8 mouse cellular contexts compared by ENCODE assay signal in the genomic region with DNA sequence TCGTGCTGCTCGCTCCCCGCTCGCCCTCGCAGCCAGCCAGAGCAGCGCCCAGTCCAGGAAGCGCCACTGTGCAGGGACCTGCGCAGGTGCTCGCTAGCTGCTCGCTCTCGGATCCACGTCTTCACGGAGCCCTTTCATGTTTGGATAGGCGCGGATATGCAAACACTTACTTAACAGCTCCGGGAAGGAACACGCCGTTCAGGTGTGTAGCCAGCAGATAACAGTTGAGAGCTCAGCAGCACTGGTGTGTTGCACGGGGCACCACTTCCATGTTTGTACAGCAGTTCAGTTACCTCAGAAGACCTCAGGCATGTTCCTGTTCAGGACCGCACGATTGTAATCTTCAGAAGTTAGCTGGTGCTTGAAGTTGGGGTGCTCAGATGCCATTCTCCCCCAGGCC. TPM values are rescaled to one million over a fixed set of nuclear protein-coding genes. Genes with fewer than 3 reads are reported as not detected.
A peak's percentile ranks its signal among the peaks of the same experiment; 100 is the strongest.
DNase-seq lines count a peak whose midpoint lies in the region; ATAC-seq and TF ChIP-seq lines count a peak whose summit lies in the region.
"Had no signal": no experiment of that assay in that cellular context is flagged by ENCODE, and none has a peak within 500 bp of the region (broad histone marks: within the 10 kb centered on the region; RNA-seq: fewer than 3 reads in every experiment).

No protein-coding gene starts in this region.

- no peak overlapping the region for H3K27ac ChIP-seq in liver, embryonic 14.5 days
- H3K27ac ChIP-seq in small intestine, adult 2 months (ENCODE audit: insufficient read depth, low read depth, low read length), result peak overlapping the region; percentile 26; the same call in 1 of the 2 replicates

- TF ChIP-seq POLR2A in small intestine, adult 2 months (IDR thresholded peaks at IDR 0.05; ENCODE audit: low read depth, low read length), result no peak

- WGBS in liver, embryonic 14.5 days (ENCODE audit: insufficient replicate concordance), result 73% methylated on average over 21 of the region's 21 CpGs
- WGBS in small intestine, adult 2 months, result 23% methylated on average over 21 of the region's 21 CpGs

- H3K4me3 ChIP-seq in E14TG2a.4 (replicated peaks; ENCODE audit: low read length), result peak overlapping the region; percentile 51
- H3K4me3 ChIP-seq in liver, embryonic 14.5 days (ENCODE audit: insufficient read depth in 1 of 2, low read depth in 2 of 2, low read length in 2 of 2), result no peak overlapping the region
- no peak overlapping the region for H3K4me3 ChIP-seq in small intestine, adult 2 months (ENCODE audit: low read depth, low read length)

- no peak overlapping the region for H3K9ac ChIP-seq in liver, embryonic 14.5 days (replicated peaks)

- DNase-seq in brain, adult 2 months (ENCODE audit: low read depth, low spot score), result peak; percentile 5
- DNase-seq in liver, embryonic 14.5 days (ENCODE audit: low read depth in 3 of 3, low spot score in 3 of 3), result no peak
- no peak for DNase-seq in B cell, adult 2 months
- no peak for DNase-seq in left cerebral cortex, adult 18-20 months (ENCODE audit: low spot score in 2 of 2)
- no peak for DNase-seq in adrenal gland, postnatal 10 days
- DNase-seq: gastrocnemius, postnatal 25 days had no signal

- ATAC-seq in liver, embryonic 14.5 days (ENCODE audit: insufficient read depth), result peak; percentile 28

- no peaks in the 10 kb centered on the region for H3K9me3 ChIP-seq in E14TG2a.4 (ENCODE audit: low read length)
- no peaks in the 10 kb centered on the region for H3K9me3 ChIP-seq in liver, embryonic 14.5 days (ENCODE audit: control insufficient read depth, low read length)

- TF ChIP-seq EP300 in liver, embryonic 14.5 days (IDR thresholded peaks at IDR 0.05; ENCODE audit: low read depth), result no peak

- no peaks in the 10 kb centered on the region for H3K27me3 ChIP-seq in E14TG2a.4 (ENCODE audit: insufficient read depth, low read length)
- no peaks in the 10 kb centered on the region for H3K27me3 ChIP-seq in liver, embryonic 14.5 days (ENCODE audit: control insufficient read depth, insufficient read depth, low read length)
- no peaks in the 10 kb centered on the region for H3K27me3 ChIP-seq in small intestine, adult 2 months (ENCODE audit: control insufficient read depth, insufficient read depth, low read length)

- no peak overlapping the region for H3K4me2 ChIP-seq in liver, embryonic 14.5 days (ENCODE audit: low read depth)

- H3K4me1 ChIP-seq in E14TG2a.4 (replicated peaks; ENCODE audit: low read depth, low read length), result peaks cover 50% of the 10 kb centered on the region
- 0 out of 4 replicates have a peak, but pooled peaks cover 0 to 2% of the 10 kb centered on the region in 2 experiments for H3K4me1 ChIP-seq in liver, embryonic 14.5 days (replicated peaks; ENCODE audit: control insufficient read depth in 2 of 2, insufficient read depth in 2 of 2, low read length in 1 of 2)
- peaks cover 10% of the 10 kb centered on the region; the same call in 1 of the 2 replicates for H3K4me1 ChIP-seq in small intestine, adult 2 months (ENCODE audit: control insufficient read depth, insufficient read depth, insufficient read length, low read length)

- no peak for TF ChIP-seq CTCF in E14TG2a.4 (conservative IDR thresholded peaks at IDR 0.05; ENCODE audit: low read length)
- TF ChIP-seq CTCF in liver, embryonic 14.5 days (IDR thresholded peaks at IDR 0.05; ENCODE audit: low read depth), result no peak
- no peak for TF ChIP-seq CTCF in small intestine, adult 2 months (IDR thresholded peaks at IDR 0.05; ENCODE audit: extremely low read depth, insufficient read length, insufficient replicate concordance, low read depth, low read length)

- peaks cover 48% of the 10 kb centered on the region for H3K36me3 ChIP-seq in E14TG2a.4 (ENCODE audit: insufficient read depth, low read length)
- peaks cover 62% of the 10 kb centered on the region for H3K36me3 ChIP-seq in liver, embryonic 14.5 days (replicated peaks; ENCODE audit: control insufficient read depth, insufficient read depth, low read depth)
- H3K36me3 ChIP-seq in small intestine, adult 2 months (ENCODE audit: control insufficient read depth, insufficient read depth, low read length), result peaks cover 71% of the 10 kb centered on the region

RNA-seq across cellular contexts. Expression of a gene that starts 27.2 kb away (rescaled TPM):
- polyA plus RNA-seq in liver, embryonic 14.5 days (2012; rRNA removed), result 4.0 and 5.4 TPM in 2 replicates
- 4.2 and 5.8 TPM in 2 replicates for polyA plus RNA-seq in liver, embryonic 14.5 days (2014; fragmentation: Nextera tagmentation; extraction: Ambion mirVana)
- 4.9 and 29.1 TPM in 2 replicates for polyA plus RNA-seq in small intestine, adult 2 months (2012; rRNA removed)
- total RNA-seq in left cerebral cortex, adult 18-20 months (2021), result 10 to 100 TPM; 10.9 to 12.6 TPM
- 10 to 100 TPM; 21.6 to 23.6 TPM for total RNA-seq in adrenal gland, postnatal 10 days (2021)
